Mouse (Mus musculus) testis, adult 2 months (tissue): ENCODE measurements around the gene Iqce.

ENCODE experiments used
- CTCF ChIP-seq: fragments of 200-500 bp; IDR thresholded peaks from 2 replicates; pipeline ENCODE4 v1.5.1; 2012; ENCODE audit warnings: low read depth, mild to moderate bottlenecking, inconsistent platforms, low read length, moderate library complexity; ENCODE audit not compliant: control insufficient read depth, insufficient read depth, insufficient replicate concordance
- POLR2A ChIP-seq: fragments of 200-500 bp; IDR thresholded peaks from 2 replicates; pipeline ENCODE4 v1.6.1; 2012; ENCODE audit warnings: low read depth, mild to moderate bottlenecking, inconsistent platforms, low read length, moderate library complexity; ENCODE audit not compliant: control insufficient read depth

- TF ChIP-seq POLR2A (peak; percentile 78), CTCF (peak; percentile 16; the same call in 1 of the 2 replicates)
Observed at GRCm38 (mm10) chr5:140704378-140705251, 2.4 kb upstream of the Iqce start, which contains the start of gene Brat1.
